Mouse (Mus musculus): ENCODE results near the gene Bend7.

DNA sequence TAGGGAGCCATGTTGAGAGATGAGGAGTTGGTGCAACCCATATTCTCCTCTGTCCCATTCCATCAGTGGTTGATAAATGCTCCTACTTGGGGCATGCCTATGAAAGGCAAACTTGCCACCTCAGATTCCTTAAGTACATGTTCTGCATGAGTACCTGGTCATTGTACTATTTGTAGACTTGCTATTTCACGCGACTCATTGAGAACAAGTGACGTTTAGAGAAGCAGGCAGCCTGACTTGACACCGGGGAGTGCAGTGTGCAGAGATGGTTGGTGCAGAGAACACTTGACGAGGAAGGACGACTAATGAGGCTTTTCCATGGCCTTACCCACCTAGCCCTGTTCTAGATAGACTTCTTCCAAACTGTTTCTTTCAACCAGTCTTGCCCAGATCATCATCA lies 34.3 kb downstream of the Bend7 start:
- TF ChIP-seq MAFK (IDR thresholded peaks at IDR 0.05; ENCODE audit: insufficient read depth, low read depth, low read length) = no peak
- TF ChIP-seq HCFC1 (IDR thresholded peaks at IDR 0.05; ENCODE audit: borderline replicate concordance, insufficient read depth, low read length) = no peak
- no peak for TF ChIP-seq ZC3H11A (IDR thresholded peaks at IDR 0.05; ENCODE audit: borderline replicate concordance, low read depth, low read length)
